Mouse (Mus musculus) embryo, embryonic 10.5 days (tissue): ENCODE results near the gene Naaa.

Experiments
- DNase-seq: peaks from one replicate; pipeline ENCODE4 v3.0.0-alpha.2; 2015; ENCODE audit warnings: low spot score

Gene Naaa

DNA sequence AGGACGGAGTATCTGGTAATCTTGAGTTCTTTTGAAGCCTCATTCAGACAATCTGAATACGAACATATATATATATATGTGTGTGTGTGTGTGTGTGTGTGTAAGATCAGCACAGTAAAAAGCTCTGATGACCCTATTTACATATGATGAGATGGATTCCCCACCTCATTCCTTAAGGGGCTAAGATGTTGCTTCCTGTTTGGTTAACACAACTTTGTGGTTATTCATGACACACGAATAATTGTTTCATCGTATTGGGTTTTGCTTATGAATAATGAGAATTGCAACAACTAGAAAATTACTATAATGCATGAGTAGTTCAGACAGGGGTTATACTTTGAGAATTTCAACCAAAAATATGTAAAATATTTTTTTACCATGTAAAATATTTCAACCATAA is 62.7 kb downstream of the Naaa start, which contains the start of gene U90926:
Gene U90926 (minus strand): TSS at position 101 of the 400 bp plus-strand sequence.
- no peak for DNase-seq

DNA sequence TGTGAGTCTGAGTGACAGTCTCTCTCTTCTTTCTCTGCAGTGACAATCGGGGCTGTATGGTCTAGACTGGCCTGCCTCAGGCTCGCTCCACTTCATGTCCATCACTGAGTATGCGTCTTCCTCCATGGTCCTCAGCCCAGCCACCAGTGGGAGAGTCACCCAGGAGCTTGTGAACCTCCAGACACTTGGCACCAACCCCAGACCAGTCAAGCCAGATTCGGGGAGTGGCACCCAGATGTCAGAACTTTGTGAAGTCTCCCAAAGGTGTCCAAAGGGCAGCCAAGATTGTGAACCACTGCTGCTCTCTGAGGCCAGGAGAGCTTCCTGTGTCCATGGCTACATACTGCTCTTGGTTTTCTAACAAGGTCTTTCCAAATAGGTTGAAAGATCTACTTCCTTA is 65.7 kb downstream of the Naaa start:
- no peak for DNase-seq

DNA sequence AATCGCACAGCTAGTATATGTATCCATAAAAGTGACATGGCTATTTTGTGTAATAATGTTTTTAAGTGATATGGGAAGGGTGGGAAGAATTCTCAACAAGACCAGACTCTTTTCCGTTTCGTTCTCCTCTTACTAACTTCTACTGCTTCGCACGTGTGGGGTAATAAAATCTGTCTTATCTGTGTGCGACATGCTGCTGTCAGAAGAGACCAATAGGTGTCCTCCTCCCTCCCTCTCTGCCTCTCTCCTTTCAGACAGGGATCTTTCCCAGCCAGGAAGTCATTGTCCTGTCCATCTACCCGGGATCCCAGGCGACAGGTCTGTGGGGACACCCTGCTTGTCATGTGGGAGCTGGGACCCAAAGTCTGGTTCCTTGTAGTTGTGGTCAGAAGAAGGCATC is 67.8 kb downstream of the Naaa start:
- no peak for DNase-seq
